Mouse (Mus musculus) heart, adult 11 months (tissue): ENCODE measurements around the gene BC037034.

Experiments
- DNase-seq: peaks from one replicate; pipeline ENCODE4 v3.0.0; 2022

BC037034 gene

GRCm38 (mm10) chr5:138263260-138264206 lies at the start of gene BC037034:
Gene BC037034, minus strand, starts transcription at chr5:138264033.
- peak; percentile 99 for DNase-seq

- no peak for DNase-seq
Measured at GRCm38 (mm10) chr5:138312795-138313194, 49.0 kb upstream of the BC037034 start.

DNA sequence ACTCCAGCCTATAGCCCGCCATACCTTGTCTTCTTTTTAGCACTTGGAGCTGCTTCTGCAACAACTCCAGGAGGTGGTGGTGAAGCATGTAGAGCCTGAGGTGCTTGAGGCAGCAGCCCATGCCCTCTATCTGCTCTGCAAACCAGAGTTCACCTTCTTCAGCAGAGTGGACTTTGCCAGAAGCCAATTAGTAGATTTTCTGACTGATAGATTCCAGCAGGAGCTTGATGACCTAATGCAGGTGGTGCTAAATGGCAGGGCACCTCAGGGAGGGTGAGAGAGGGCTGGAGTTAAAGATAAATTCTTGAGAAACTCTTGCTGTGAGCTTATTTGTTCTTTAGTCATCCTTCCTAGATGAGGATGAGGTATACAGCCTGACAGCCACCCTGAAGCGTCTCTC lies 35.8 kb upstream of the BC037034 start:
- peak; percentile 54 for DNase-seq

DNA sequence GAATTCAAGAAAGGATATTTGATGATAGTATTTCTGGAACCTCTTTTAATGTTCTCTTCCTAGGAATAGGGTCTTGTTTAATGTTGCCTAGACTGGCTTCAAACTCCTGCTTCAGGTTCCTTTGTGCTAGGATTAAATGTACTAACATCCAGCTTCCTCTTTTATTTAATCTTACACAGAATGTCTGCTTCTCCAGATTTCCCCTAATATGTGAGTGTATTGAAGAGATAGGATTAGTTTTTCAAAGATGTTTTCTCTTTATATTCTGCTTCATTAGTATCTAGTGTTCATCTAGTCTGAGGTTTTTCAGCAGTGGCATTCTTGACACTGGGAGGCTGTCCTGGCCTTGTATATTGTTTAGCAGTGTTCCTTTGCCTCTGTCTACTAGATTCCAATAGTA lies 30.3 kb upstream of the BC037034 start:
- DNase-seq: no peak

DNA sequence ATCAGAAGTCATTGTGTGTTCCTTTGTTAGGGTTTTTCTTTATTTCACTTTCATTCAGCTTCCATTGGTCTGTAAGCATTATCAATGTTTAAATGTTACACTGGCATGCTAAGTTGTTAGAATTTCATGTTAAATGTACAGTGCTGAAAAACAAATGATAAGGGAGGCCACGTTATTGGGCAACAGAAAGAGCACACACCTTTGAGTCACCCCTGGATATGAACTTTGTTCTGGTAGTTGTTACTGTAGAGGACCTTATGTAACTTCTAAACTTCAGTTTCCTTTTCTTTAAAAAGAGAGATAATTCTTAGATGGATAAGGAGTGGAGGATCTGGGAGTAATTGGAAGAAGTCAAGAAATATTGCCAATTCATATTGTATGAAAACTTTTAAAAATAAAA lies 27.8 kb upstream of the BC037034 start:
- no peak for DNase-seq

GRCm38 (mm10) chr5:138287861-138288260 lies 24.0 kb upstream of the BC037034 start:
- DNase-seq: no peak

DNA sequence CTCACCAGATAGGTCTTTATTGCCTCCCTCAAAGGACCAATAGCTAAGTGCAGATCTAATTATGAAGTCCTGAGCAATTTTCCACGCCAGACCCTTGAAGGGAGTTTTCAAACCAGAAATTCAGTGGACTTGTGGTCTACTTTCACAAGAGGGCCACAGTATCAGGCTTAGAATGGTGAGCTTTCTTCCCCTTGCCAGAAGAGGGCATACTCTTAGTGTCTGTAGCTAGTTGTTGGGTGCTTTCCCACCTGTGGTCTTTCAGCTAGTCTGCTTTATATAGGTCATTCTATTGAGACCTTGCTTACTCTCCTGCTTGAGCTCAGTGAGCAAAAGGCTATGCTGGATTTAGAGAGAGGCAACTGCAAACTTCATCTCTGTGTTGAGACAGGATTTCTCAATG lies 19.7 kb upstream of the BC037034 start:
- DNase-seq: peak; percentile 40

DNA sequence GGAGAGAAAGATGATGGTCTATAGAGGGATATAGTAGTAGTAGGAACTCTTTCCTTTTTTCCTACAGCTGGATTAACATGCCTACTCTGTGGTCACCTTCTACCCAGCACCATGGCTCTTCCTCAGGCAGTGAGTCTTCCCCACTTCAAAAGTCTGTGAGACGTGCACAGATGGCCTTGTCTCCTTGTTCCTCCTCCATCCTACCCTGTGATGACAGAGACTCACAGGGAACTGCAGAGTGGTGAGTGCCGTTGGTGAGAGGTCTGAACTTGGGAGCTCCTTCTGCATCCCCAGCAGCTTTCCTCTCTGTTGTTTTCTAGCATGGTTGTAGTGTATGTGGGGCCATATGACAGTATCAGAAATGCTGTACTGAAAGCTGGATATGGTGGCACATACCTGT lies 18.0 kb upstream of the BC037034 start:
- DNase-seq: peak; percentile 73

- DNase-seq: peak; percentile 67
Measured at GRCm38 (mm10) chr5:138280829-138281228, 17.0 kb upstream of the BC037034 start.

DNA sequence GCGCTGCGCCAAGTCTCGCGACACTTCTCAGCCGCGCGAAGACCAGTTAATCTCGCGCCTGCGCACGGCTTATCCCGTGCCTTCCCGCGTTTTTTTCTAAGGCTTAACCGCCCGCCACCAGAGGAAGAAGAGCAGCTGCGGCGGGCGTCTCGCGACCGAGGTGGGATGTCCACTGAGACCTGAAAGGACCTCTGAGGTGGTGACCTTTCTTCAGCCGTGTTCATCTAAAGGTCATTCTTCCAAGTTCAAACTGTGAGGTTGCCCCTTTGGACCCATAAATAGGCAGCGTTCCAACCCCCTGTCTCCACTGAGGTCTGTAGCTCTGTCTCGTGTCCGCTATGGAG lies 16.6 kb upstream of the BC037034 start:
- no peak for DNase-seq

DNA sequence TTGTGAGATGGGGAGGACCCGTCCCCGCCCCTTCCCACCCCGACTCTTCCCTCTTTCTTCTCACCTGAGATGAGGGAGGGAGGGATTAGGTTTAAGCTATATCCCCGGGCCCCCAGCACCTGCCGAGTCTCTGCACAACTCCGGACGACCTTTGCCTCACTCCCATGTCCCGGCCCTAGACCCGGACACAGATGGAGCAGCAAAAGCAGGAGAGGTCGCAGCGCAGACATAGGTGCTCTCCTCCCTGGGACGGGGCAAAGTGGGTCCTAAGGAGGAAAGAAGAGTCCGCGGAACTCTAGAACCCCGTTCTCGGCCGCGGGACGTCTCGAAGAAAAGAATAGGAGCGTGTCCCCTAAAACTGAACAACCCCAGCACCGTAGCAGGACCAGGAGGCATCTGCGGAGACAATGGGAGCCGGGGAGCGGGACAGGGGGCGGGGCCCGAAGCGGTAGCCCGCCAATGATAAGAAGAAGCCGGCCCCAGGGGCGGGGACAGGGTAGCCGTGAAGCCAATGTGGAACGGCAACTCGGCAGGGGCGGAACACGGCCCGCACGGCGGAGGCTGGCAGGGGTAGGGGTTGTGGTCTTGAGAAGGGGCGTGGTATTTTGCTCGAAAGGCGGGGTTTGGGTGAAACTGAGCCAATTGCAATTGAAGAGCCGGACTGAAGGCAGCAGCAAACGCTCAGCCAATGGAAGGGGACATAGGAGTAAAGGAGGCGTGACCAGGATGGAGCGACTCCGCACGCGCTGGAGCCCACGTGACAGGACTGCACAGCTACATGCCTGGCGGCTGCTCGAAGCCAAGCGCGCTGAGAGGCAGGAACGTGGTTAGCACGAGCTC lies 16.0 kb upstream of the BC037034 start, which contains the start of the genes Gm43720, Gpc2 and Stag3:
Gene Gm43720, minus strand, starts transcription at position 374 of the 840 bp plus-strand sequence.
Gene Gpc2, minus strand, starts transcription at position 421 of the 840 bp plus-strand sequence.
Gene Stag3, plus strand, starts transcription at position 656 of the 840 bp plus-strand sequence.
- DNase-seq: peak; percentile 99

GRCm38 (mm10) chr5:138277994-138278393 lies 14.2 kb upstream of the BC037034 start:
- DNase-seq: peak; percentile 81

- DNase-seq: peak; percentile 76
Measured at GRCm38 (mm10) chr5:138275216-138276050, 11.6 kb upstream of the BC037034 start.

DNA sequence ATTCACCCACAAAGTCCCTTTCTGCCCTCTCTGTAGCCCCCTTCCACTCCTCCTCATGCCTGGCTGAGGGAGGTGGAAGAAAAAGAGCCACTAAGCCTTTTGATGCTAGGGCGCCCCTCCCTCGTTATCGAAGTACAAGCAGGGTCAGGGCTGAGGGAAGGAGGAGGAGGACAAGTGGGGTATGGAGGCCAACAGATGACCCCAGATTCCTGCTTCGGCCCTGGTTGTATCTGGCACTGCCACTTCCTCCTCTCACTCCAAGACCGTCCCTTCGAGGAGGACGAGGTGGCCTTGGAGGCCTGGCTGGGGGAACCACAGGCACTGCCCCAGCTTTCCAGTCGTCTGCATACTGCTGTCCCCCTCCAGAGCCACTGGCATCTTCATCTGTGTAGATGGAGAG lies 10.4 kb upstream of the BC037034 start:
- peak; percentile 85 for DNase-seq

- DNase-seq: peak; percentile 93
Measured at GRCm38 (mm10) chr5:138272409-138272923, 8.6 kb upstream of the BC037034 start, which contains the start of gene Gal3st4. Gene Gal3st4, minus strand, starts transcription at chr5:138272840.

- peak; percentile 85 for DNase-seq
Measured at GRCm38 (mm10) chr5:138271232-138271631, 7.4 kb upstream of the BC037034 start.

- peak; percentile 12 for DNase-seq
Measured at GRCm38 (mm10) chr5:138268980-138269379, 5.1 kb upstream of the BC037034 start.

DNA sequence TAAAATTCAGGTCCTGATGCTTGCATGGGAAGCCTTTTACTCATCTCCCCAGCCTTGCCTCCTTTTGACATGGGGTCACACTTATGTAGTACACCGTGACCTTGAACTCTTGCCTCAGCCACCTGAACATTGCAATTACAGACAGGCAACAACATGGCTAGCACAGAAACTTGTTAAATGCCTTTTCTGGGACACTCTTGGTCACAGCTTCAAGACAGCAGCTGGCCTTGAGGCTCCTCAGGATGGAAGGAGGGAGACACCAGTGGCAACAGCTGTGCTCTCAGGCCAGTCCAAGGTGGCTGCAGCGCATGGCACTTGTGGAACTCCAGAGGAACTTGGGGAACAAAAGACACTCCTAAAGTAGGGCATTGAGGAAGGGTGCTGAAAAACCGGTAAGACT lies 3.3 kb upstream of the BC037034 start:
- DNase-seq: peak; percentile 66

- DNase-seq: peak; percentile 87
Measured at GRCm38 (mm10) chr5:138265712-138266111, 1.9 kb upstream of the BC037034 start.

- DNase-seq: peak; percentile 86
Measured at GRCm38 (mm10) chr5:138264207-138264578, 360 bp upstream of the BC037034 start.

GRCm38 (mm10) chr5:138262582-138263240 lies 1.1 kb downstream of the BC037034 start:
- DNase-seq: peak; percentile 91

GRCm38 (mm10) chr5:138262001-138262400 lies 1.8 kb downstream of the BC037034 start:
- DNase-seq: peak; percentile 97
